Mouse (Mus musculus) hindbrain, embryonic 14.5 days (tissue): ENCODE data around the gene Naaladl2. TPM values are rescaled to one million over a fixed set of nuclear protein-coding genes. Genes with fewer than 3 reads are reported as not detected.

Source experiments
- ATAC-seq: fragments of 200-750 bp; cut with Nextera tagmentation; 2 replicates; pipeline ENCODE4 v1.8.0; 2017; ENCODE audit warnings: moderate number of reproducible peaks, mild to moderate bottlenecking, moderate TSS enrichment, moderate library complexity; ENCODE audit not compliant: low FRiP score
- DNase-seq: peaks from one replicate; pipeline ENCODE4 v3.0.0-alpha.2; 2015; ENCODE audit warnings: low spot score
- H3K27ac ChIP-seq: fragments of 300-500 bp; sonication (generic); 2 replicates; pipeline ENCODE4 v1.5.1; 2014; ENCODE audit warnings: mild to moderate bottlenecking, moderate library complexity
- H3K27me3 ChIP-seq: fragments of 300-500 bp; sonication (generic); 2 replicates; pipeline ENCODE4 v1.6.1; 2014; ENCODE audit warnings: mild to moderate bottlenecking, low read length, mixed read lengths; ENCODE audit not compliant: control insufficient read depth, insufficient read depth
- H3K36me3 ChIP-seq: fragments of 300-500 bp; sonication (generic); replicated peaks from 2 replicates; pipeline ENCODE4 v1.6.1; 2014; ENCODE audit not compliant: control insufficient read depth, insufficient read depth
- H3K4me1 ChIP-seq: fragments of 300-500 bp; sonication (generic); replicated peaks from 2 replicates; pipeline ENCODE4 v1.6.1; 2014; ENCODE audit warnings: antibody characterized with exemption, low read length, mixed read lengths; ENCODE audit not compliant: control insufficient read depth, insufficient read depth
- H3K4me2 ChIP-seq: fragments of 300-500 bp; sonication (generic); replicated peaks from 2 replicates; pipeline ENCODE4 v1.6.1; 2014; ENCODE audit warnings: mild to moderate bottlenecking, moderate library complexity
- H3K4me3 ChIP-seq: fragments of 300-500 bp; sonication (generic); replicated peaks from 2 replicates; pipeline ENCODE4 v1.5.1; 2014; ENCODE audit warnings: mild to moderate bottlenecking, low read length
- H3K9ac ChIP-seq: fragments of 300-500 bp; sonication (generic); 2 replicates; pipeline ENCODE4 v1.6.1; 2014
- H3K9me3 ChIP-seq: fragments of 300-500 bp; sonication (generic); 2 replicates; pipeline ENCODE4 v1.6.1; 2016; ENCODE audit warnings: low read length; ENCODE audit not compliant: control insufficient read depth
- WGBS: fragments of 180-500 bp; shearing (Covaris S2); extraction: QIAGEN DNeasy Blood & Tissue Kit; methylation state at CpG from one replicate; pipeline ENCODE4 v1.1.7; 2014; 5-methylcytosine and 5-hydroxymethylcytosine counted together
- polyA plus RNA-seq: library from polyadenylated mRNA; unstranded; fragments of >200 nt; fragmentation: Nextera tagmentation; extraction: Ambion mirVana; gene quantifications from 2 replicates; pipeline ENCODE4 v1.2.1, GENCODE M21; 2014

The Naaladl2 gene
- 0.59 and 0.63 TPM in 2 replicates for polyA plus RNA-seq

- no peaks in the 10 kb centered on the region for H3K9me3 ChIP-seq
- under 1% methylated on average over 81 of the region's 93 CpGs for WGBS
- H3K9ac ChIP-seq = peak within 1 kb of the TSS; percentile 69
- peak within 1 kb of the TSS; percentile 69 for H3K4me2 ChIP-seq
- no peaks in the 10 kb centered on the region for H3K27me3 ChIP-seq
- ATAC-seq (peak; percentile 95), DNase-seq (peak; percentile 68)
- peaks cover 9% of the 10 kb centered on the region for H3K4me1 ChIP-seq
- no peaks in the 10 kb centered on the region for H3K36me3 ChIP-seq
- peak within 1 kb of the TSS; percentile 52 for H3K4me3 ChIP-seq
- H3K27ac ChIP-seq = peak within 1 kb of the TSS; percentile 86
These were observed at the start of gene Naaladl2 for GRCm38 (mm10) chr3:25143555-25144311. Gene Naaladl2, minus strand, starts transcription at chr3:25144261.

- Histone ChIP-seq H3K27ac (no peak overlapping the region), H3K4me2 (no peak overlapping the region), H3K9me3 (peaks cover 20% of the 10 kb centered on the region), H3K36me3 (no peaks in the 10 kb centered on the region), H3K4me1 (no peaks in the 10 kb centered on the region), H3K9ac (no peak overlapping the region), H3K27me3 (no peaks in the 10 kb centered on the region), H3K4me3 (no peak overlapping the region)
- ATAC-seq (no peak), DNase-seq (no peak)
- WGBS = 94% methylated on average over 13 of the region's 13 CpGs
These were observed 7.7 kb upstream of the Naaladl2 start for GRCm38 (mm10) chr3:25151721-25152120.

GRCm38 (mm10) chr3:25147271-25147670 is 3.2 kb upstream of the Naaladl2 start:
- H3K36me3 ChIP-seq = no peaks in the 10 kb centered on the region
- no peak overlapping the region for H3K9ac ChIP-seq

GRCm38 (mm10) chr3:25144961-25145697 is 1.1 kb upstream of the Naaladl2 start:
- WGBS = 10% methylated on average over 8 of the region's 8 CpGs
- Histone ChIP-seq H3K36me3 (no peaks in the 10 kb centered on the region), H3K27ac (peak overlapping the region; percentile 86; the same call in 1 of the 2 replicates), H3K27me3 (no peaks in the 10 kb centered on the region), H3K4me1 (peaks cover 9% of the 10 kb centered on the region), H3K9me3 (no peaks in the 10 kb centered on the region), H3K9ac (no peak overlapping the region), H3K4me3 (no peak overlapping the region), H3K4me2 (peak overlapping the region; percentile 69; the same call in 1 of the 2 replicates)
- no peak for ATAC-seq
- peak; percentile 51 for DNase-seq

More at GRCm38 (mm10) chr3:25147271-25147670, 3.2 kb upstream of the Naaladl2 start:
- Histone ChIP-seq H3K4me1 (peaks cover 9% of the 10 kb centered on the region), H3K9me3 (peaks cover 7% of the 10 kb centered on the region), H3K27ac (no peak overlapping the region), H3K4me3 (no peak overlapping the region), H3K27me3 (no peaks in the 10 kb centered on the region), H3K4me2 (no peak overlapping the region)
- DNase-seq (no peak), ATAC-seq (no peak)

- DNase-seq = no peak
These were observed 950 bp downstream of the Naaladl2 start for GRCm38 (mm10) chr3:25143111-25143510.

GRCm38 (mm10) chr3:25131848-25132247 is 12.2 kb downstream of the Naaladl2 start:
- Histone ChIP-seq H3K9me3 (no peaks in the 10 kb centered on the region), H3K27me3 (no peaks in the 10 kb centered on the region), H3K27ac (no peak overlapping the region), H3K36me3 (no peaks in the 10 kb centered on the region), H3K4me2 (no peak overlapping the region), H3K9ac (no peak overlapping the region), H3K4me1 (no peaks in the 10 kb centered on the region), H3K4me3 (no peak overlapping the region)
- DNase-seq = no peak
- WGBS = 61% methylated on average over 3 of the region's 3 CpGs
- ATAC-seq = no peak

More at GRCm38 (mm10) chr3:25143111-25143510, 950 bp downstream of the Naaladl2 start:
- peak overlapping the region; percentile 69 for H3K4me2 ChIP-seq
- 42% methylated on average over 6 of the region's 6 CpGs for WGBS
- peak overlapping the region; percentile 52 for H3K4me3 ChIP-seq
- no peaks in the 10 kb centered on the region for H3K36me3 ChIP-seq
- H3K9me3 ChIP-seq = no peaks in the 10 kb centered on the region
- peak overlapping the region; percentile 86 for H3K27ac ChIP-seq
- ATAC-seq = no peak
- H3K27me3 ChIP-seq = no peaks in the 10 kb centered on the region
- peak overlapping the region; percentile 69 for H3K9ac ChIP-seq
- peaks cover 9% of the 10 kb centered on the region for H3K4me1 ChIP-seq

GRCm38 (mm10) chr3:25127864-25128263 is 16.2 kb downstream of the Naaladl2 start:
- Histone ChIP-seq H3K4me3 (no peak overlapping the region), H3K4me2 (no peak overlapping the region), H3K27ac (no peak overlapping the region), H3K4me1 (no peaks in the 10 kb centered on the region), H3K27me3 (no peaks in the 10 kb centered on the region), H3K36me3 (no peaks in the 10 kb centered on the region), H3K9ac (no peak overlapping the region), H3K9me3 (no peaks in the 10 kb centered on the region)
- ATAC-seq (peak; percentile 48; the same call in 1 of the 2 replicates), DNase-seq (no peak)
- 10% methylated on average over 4 of the region's 4 CpGs for WGBS

- ATAC-seq = peak; percentile 53; the same call in 1 of the 2 replicates
- Histone ChIP-seq H3K27me3 (no peaks in the 10 kb centered on the region), H3K36me3 (no peaks in the 10 kb centered on the region), H3K4me3 (no peak overlapping the region), H3K9me3 (no peaks in the 10 kb centered on the region), H3K27ac (no peak overlapping the region), H3K9ac (no peak overlapping the region), H3K4me2 (no peak overlapping the region), H3K4me1 (no peaks in the 10 kb centered on the region)
- WGBS = 8% methylated on average over 5 of the region's 5 CpGs
- no peak for DNase-seq
These were observed 18.9 kb downstream of the Naaladl2 start for GRCm38 (mm10) chr3:25124919-25125846.
